Mouse (Mus musculus): Measurements from ENCODE around the gene Gsdma3. TPM values are rescaled to one million over a fixed set of nuclear protein-coding genes. Genes with fewer than 3 reads are reported as not detected.
"Not testable (repeated sequence)": the region's sequence is repeated elsewhere in the genome, so short reads cannot be mapped to it uniquely, and the experiment has no call there.

Gene Gsdma3
- total RNA-seq, 2 experiments from 2014 or later: 4.0 to 5.3 TPM

GRCm38 (mm10) chr11:98655076-98655475 is 28.9 kb downstream of the Gsdma3 start:
- peak; percentile 36 to 58 for DNase-seq
- intact Hi-C loops (cut with DNase I): loop anchor here (1.0 to 2.0 kb wide), 2 partner anchors 20 to 49 kb away; no protein-coding TSS in a partner anchor

GRCm38 (mm10) chr11:98660517-98660916 is 34.4 kb downstream of the Gsdma3 start:
- intact Hi-C loops (cut with DNase I): no loop called here
- DNase-seq: peak; percentile 40 to 51

GRCm38 (mm10) chr11:98664091-98664490 is 37.9 kb downstream of the Gsdma3 start, which contains the start of gene Gsdma:
TSS of gene Gsdma (plus strand) at chr11:98664351.
- DNase-seq: no peak
- intact Hi-C loops (cut with DNase I): no loop called here

GRCm38 (mm10) chr11:98668984-98669383 is 42.8 kb downstream of the Gsdma3 start:
- no peak for DNase-seq
- intact Hi-C loops (cut with DNase I): no loop called here

GRCm38 (mm10) chr11:98671284-98671815 is 45.2 kb downstream of the Gsdma3 start:
- intact Hi-C loops (cut with DNase I): no loop called here
- DNase-seq: no peak

GRCm38 (mm10) chr11:98671857-98672256 is 45.7 kb downstream of the Gsdma3 start:
- intact Hi-C loops (cut with DNase I): loop anchor here (2.0 kb wide), 1 partner anchor 15 kb away; no protein-coding TSS in a partner anchor

GRCm38 (mm10) chr11:98672482-98672881 is 46.3 kb downstream of the Gsdma3 start:
- intact Hi-C loops (cut with DNase I): loop anchor here (2.0 kb wide), 1 partner anchor 16 kb away; no protein-coding TSS in a partner anchor

More at GRCm38 (mm10) chr11:98671857-98672256, 45.7 kb downstream of the Gsdma3 start:
- DNase-seq: no peak

GRCm38 (mm10) chr11:98673136-98673535 is 47.0 kb downstream of the Gsdma3 start:
- DNase-seq: peak; percentile 51 to 72
- intact Hi-C loops (cut with DNase I): loop anchor here (2.0 kb wide), 1 partner anchor 16 kb away; no protein-coding TSS in a partner anchor

More at GRCm38 (mm10) chr11:98672482-98672881, 46.3 kb downstream of the Gsdma3 start:
- no peak for DNase-seq

- DNase-seq: no peak
- intact Hi-C loops (cut with DNase I): loop anchor here (1.0 to 5.0 kb wide), 2 partner anchors 37 to 69 kb away; no protein-coding TSS in a partner anchor
Observed at GRCm38 (mm10) chr11:98675829-98676363, 49.7 kb downstream of the Gsdma3 start.

- DNase-seq: no peak
- intact Hi-C loops (cut with DNase I): no loop called here
Observed at GRCm38 (mm10) chr11:98680023-98680422, 53.9 kb downstream of the Gsdma3 start.

GRCm38 (mm10) chr11:98680595-98680994 is 54.4 kb downstream of the Gsdma3 start:
- DNase-seq; intact Hi-C loops (cut with DNase I): not testable (repeated sequence)

GRCm38 (mm10) chr11:98681186-98681585 is 55.0 kb downstream of the Gsdma3 start:
- DNase-seq: no peak
- intact Hi-C loops (cut with DNase I): no loop called here

- intact Hi-C loops (cut with DNase I): no loop called here
Observed at GRCm38 (mm10) chr11:98681786-98682745, 55.9 kb downstream of the Gsdma3 start, which contains the start of gene Psmd3. TSS of gene Psmd3 (plus strand) at chr11:98682554.

GRCm38 (mm10) chr11:98682811-98683210 is 56.7 kb downstream of the Gsdma3 start:
- peak in 1 of 2 experiments; percentile 22 for DNase-seq
- intact Hi-C loops (cut with DNase I): no loop called here

More at GRCm38 (mm10) chr11:98681786-98682745, 55.9 kb downstream of the Gsdma3 start, which contains the start of gene Psmd3:
- peak; percentile 99 to 100 for DNase-seq

- DNase-seq: no peak
- intact Hi-C loops (cut with DNase I): no loop called here
Observed at GRCm38 (mm10) chr11:98685642-98686041, 59.5 kb downstream of the Gsdma3 start.

- no peak for DNase-seq
- intact Hi-C loops (cut with DNase I): no loop called here
Observed at GRCm38 (mm10) chr11:98686976-98687375, 60.8 kb downstream of the Gsdma3 start.

Other genes starting within 250 kb of the Gsdma3 start
- gene Tcap, start 242.5 kb upstream of the Gsdma3 start, total RNA-seq (2021): 100 to 1,000 TPM; 469 to 500 TPM
- gene Pnmt, start 239.9 kb upstream of the Gsdma3 start, total RNA-seq (2021): under 1 TPM in 1 of 2 experiments, not detected in 1; 0.31 TPM
- 10 to 100 TPM; 14.5 to 17.8 TPM for gene Pgap3, start 225.9 kb upstream of the Gsdma3 start, total RNA-seq (2021)
- 10 to 100 TPM; 12.7 to 19.3 TPM for gene Erbb2, start 213.9 kb upstream of the Gsdma3 start, total RNA-seq (2021)
- gene Mien1, start 187.4 kb upstream of the Gsdma3 start, total RNA-seq (2021): 10 to 100 TPM; 48.9 to 52.1 TPM
- not detected for gene Grb7, start 180.0 kb upstream of the Gsdma3 start, total RNA-seq (2021)
- gene Ikzf3, start 80.3 kb upstream of the Gsdma3 start, total RNA-seq (2021): under 1 TPM; 0.84 to 0.98 TPM
- gene Zpbp2, start 75.3 kb upstream of the Gsdma3 start, total RNA-seq (2021): not detected
- 10 to 100 TPM; 46.6 to 48.9 TPM for gene Ormdl3, start 39.0 kb upstream of the Gsdma3 start, total RNA-seq (2021)
- not detected for gene Lrrc3c, start 28.1 kb upstream of the Gsdma3 start, total RNA-seq (2021)
- 10 to 100 TPM; 15.6 to 18.0 TPM for gene Gm12355, start 699 bp upstream of the Gsdma3 start, total RNA-seq (2021)
- gene Gsdma2, start 20.4 kb downstream of the Gsdma3 start, total RNA-seq (2021): under 1 TPM; 0.24 to 0.30 TPM
- not detected for gene Gsdma, start 38.0 kb downstream of the Gsdma3 start, total RNA-seq (2021)
- gene Psmd3, start 56.2 kb downstream of the Gsdma3 start, total RNA-seq (2021): 100 to 1,000 TPM; 131 to 132 TPM
- not detected for gene Csf3, start 74.9 kb downstream of the Gsdma3 start, total RNA-seq (2021)
- gene Med24, start 103.1 kb downstream of the Gsdma3 start, total RNA-seq (2021): 10 to 100 TPM; 44.9 to 52.1 TPM
- 100 to 1,000 TPM; 172 to 190 TPM for gene Thra, start 114.3 kb downstream of the Gsdma3 start, total RNA-seq (2021)
- gene Nr1d1, start 149.0 kb downstream of the Gsdma3 start, total RNA-seq (2021): 10 to 100 TPM; 31.1 to 32.7 TPM
- gene Msl1, start 169.2 kb downstream of the Gsdma3 start, total RNA-seq (2021): 10 to 100 TPM; 70.3 to 83.4 TPM
- 10 to 100 TPM; 29.0 to 29.7 TPM for gene Casc3, start 178.5 kb downstream of the Gsdma3 start, total RNA-seq (2021)
- gene Rapgefl1, start 210.4 kb downstream of the Gsdma3 start, total RNA-seq (2021): under 1 TPM; 0.79 to 0.87 TPM
- 10 to 100 TPM; 12.4 to 13.0 TPM for gene Wipf2, start 237.3 kb downstream of the Gsdma3 start, total RNA-seq (2021)